Mouse (Mus musculus) thymus, adult 2 months (tissue): ENCODE data around the gene Cidec.

Experiments
- CTCF ChIP-seq: fragments of 200-500 bp; IDR thresholded peaks from 2 replicates; pipeline ENCODE4 v1.5.1; 2012; ENCODE audit warnings: mild to moderate bottlenecking, control low read depth, low read length, moderate library complexity, borderline replicate concordance; ENCODE audit not compliant: control insufficient read depth, poor library complexity, insufficient read depth; ENCODE audit errors: extremely low read depth
- POLR2A ChIP-seq: fragments of 200-500 bp; IDR thresholded peaks from 2 replicates; pipeline ENCODE4 v1.6.1; 2012; ENCODE audit warnings: mild to moderate bottlenecking, low read length, control low read depth, moderate library complexity; ENCODE audit not compliant: control insufficient read depth, poor library complexity, insufficient read depth; ENCODE audit errors: extremely low read depth

GRCm38 (mm10) chr6:113442087-113442441, 6.5 kb upstream of the Cidec start:
- no peak for TF ChIP-seq POLR2A
- TF ChIP-seq CTCF, result no peak
